Mouse (Mus musculus): ENCODE measurements around the gene Usp6nl.

GRCm38 (mm10) chr2:6484179-6484578 lies 161.7 kb downstream of the Usp6nl start:
- TF ChIP-seq POLR2A (IDR thresholded peaks at IDR 0.05; ENCODE audit: control insufficient read depth, low read depth, low read length) (no peak), CTCF (IDR thresholded peaks at IDR 0.05; ENCODE audit: control insufficient read depth, insufficient read depth, insufficient replicate concordance, low read depth, low read length) (no peak)

Data from testis, adult 2 months (tissue).